Mouse (Mus musculus) testis, adult 2 months (tissue): ENCODE measurements around the gene Dot1l.

ENCODE experiments used
- CTCF ChIP-seq: fragments of 200-500 bp; IDR thresholded peaks from 2 replicates; pipeline ENCODE4 v1.5.1; 2012; ENCODE audit warnings: low read depth, mild to moderate bottlenecking, inconsistent platforms, low read length, moderate library complexity; ENCODE audit not compliant: control insufficient read depth, insufficient read depth, insufficient replicate concordance
- POLR2A ChIP-seq: fragments of 200-500 bp; IDR thresholded peaks from 2 replicates; pipeline ENCODE4 v1.6.1; 2012; ENCODE audit warnings: low read depth, mild to moderate bottlenecking, inconsistent platforms, low read length, moderate library complexity; ENCODE audit not compliant: control insufficient read depth

DNA sequence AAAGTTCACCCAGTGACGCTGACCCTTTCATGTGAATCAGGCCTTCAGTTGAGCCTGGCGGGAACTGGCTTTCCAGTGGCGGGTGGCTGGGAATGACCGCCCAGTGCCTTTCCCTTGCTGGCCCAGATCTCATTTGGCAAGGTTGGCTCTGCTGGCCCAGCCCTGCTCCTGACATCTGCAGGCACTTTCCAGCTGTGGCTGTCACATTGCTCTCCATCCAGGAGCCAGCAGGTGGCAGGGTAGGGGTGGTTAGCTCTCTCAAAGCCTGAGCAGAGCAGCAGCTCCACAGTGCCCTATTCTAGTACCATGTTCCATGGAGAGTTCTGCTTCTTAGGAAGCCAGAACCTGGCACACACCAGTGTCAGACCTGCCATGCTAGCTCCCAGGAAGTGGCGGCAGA, 2.7 kb downstream of the Dot1l start:
- TF ChIP-seq CTCF (peak; percentile 49; the same call in 1 of the 2 replicates), POLR2A (no peak)
